Mouse (Mus musculus) intestine, postnatal 0 days (tissue): ENCODE measurements around the gene Lamc1. TPM values are rescaled to one million over a fixed set of nuclear protein-coding genes. Genes with fewer than 3 reads are reported as not detected.

Source experiments
- ATAC-seq: fragments of 200-750 bp; cut with Nextera tagmentation; 2 replicates; pipeline ENCODE4 v1.8.0; 2017; ENCODE audit warnings: mild to moderate bottlenecking, moderate TSS enrichment, moderate library complexity
- H3K27ac ChIP-seq: fragments of 300-500 bp; sonication (generic); 2 replicates; pipeline ENCODE4 v1.5.1; 2014; ENCODE audit warnings: mild to moderate bottlenecking, low read depth, low read length, moderate library complexity
- H3K27me3 ChIP-seq: fragments of 300-500 bp; sonication (generic); replicated peaks from 2 replicates; pipeline ENCODE4 v1.6.1; 2014; ENCODE audit warnings: low read length, mixed read lengths; ENCODE audit not compliant: control insufficient read depth, insufficient read depth
- H3K36me3 ChIP-seq: fragments of 300-500 bp; sonication (generic); 2 replicates; pipeline ENCODE4 v1.6.1; 2014; ENCODE audit warnings: mild to moderate bottlenecking, moderate library complexity; ENCODE audit not compliant: control insufficient read depth, insufficient read depth
- H3K4me1 ChIP-seq: fragments of 300-500 bp; sonication (generic); replicated peaks from 2 replicates; pipeline ENCODE4 v1.6.1; 2014; ENCODE audit warnings: antibody characterized with exemption, low read length, mixed read lengths; ENCODE audit not compliant: control insufficient read depth, insufficient read depth
- H3K4me2 ChIP-seq: fragments of 300-500 bp; sonication (generic); replicated peaks from 2 replicates; pipeline ENCODE4 v1.6.1; 2014; ENCODE audit warnings: low read depth, mild to moderate bottlenecking, moderate library complexity
- H3K4me3 ChIP-seq: fragments of 300-500 bp; sonication (generic); 2 replicates; pipeline ENCODE4 v1.5.1; 2014; ENCODE audit warnings: low read depth, low read length
- H3K9ac ChIP-seq: fragments of 300-500 bp; sonication (generic); 2 replicates; pipeline ENCODE4 v1.6.1; 2014; ENCODE audit warnings: mild to moderate bottlenecking, low read depth, low read length
- H3K9me3 ChIP-seq: fragments of 300-500 bp; sonication (generic); 2 replicates; pipeline ENCODE4 v1.6.1; 2016; ENCODE audit warnings: mixed run types; ENCODE audit not compliant: control insufficient read depth
- CTCF ChIP-seq: sonication (generic); IDR thresholded peaks from 2 replicates; pipeline ENCODE4 v1.5.1; 2016; ENCODE audit warnings: low read depth, mild to moderate bottlenecking, control low read depth, antibody characterized with exemption, moderate library complexity
- WGBS: fragments of 180-500 bp; shearing (Covaris S2); extraction: QIAGEN DNeasy Blood & Tissue Kit; methylation state at CpG from one replicate; pipeline ENCODE4 v1.1.7; 2014; 5-methylcytosine and 5-hydroxymethylcytosine counted together
- polyA plus RNA-seq: library from polyadenylated mRNA; unstranded; fragments of >200 nt; fragmentation: Nextera tagmentation; extraction: Ambion mirVana; gene quantifications from 2 replicates; pipeline ENCODE4 v1.2.1, GENCODE M21; 2015

Lamc1 gene
- polyA plus RNA-seq, 1 experiment from 2014 or later, result 39.2 TPM

- no peak for ATAC-seq
- H3K9me3 ChIP-seq, result no peaks in the 10 kb centered on the region
- TF ChIP-seq CTCF, result no peak
- H3K4me1 ChIP-seq, result no peaks in the 10 kb centered on the region
- no peak overlapping the region for H3K4me2 ChIP-seq
- H3K27ac ChIP-seq, result no peak overlapping the region
- 89% methylated on average over 8 of the region's 8 CpGs for WGBS
- H3K27me3 ChIP-seq, result no peaks in the 10 kb centered on the region
- H3K9ac ChIP-seq, result no peak overlapping the region
- H3K36me3 ChIP-seq, result no peaks in the 10 kb centered on the region
- no peak overlapping the region for H3K4me3 ChIP-seq
These were observed 47.4 kb downstream of the Lamc1 start for GRCm38 (mm10) chr1:153285188-153285587.

GRCm38 (mm10) chr1:153282342-153282975 lies 50.1 kb downstream of the Lamc1 start:
- no peak for ATAC-seq
- WGBS, result 70% methylated on average over 5 of the region's 5 CpGs

GRCm38 (mm10) chr1:153281483-153281882 lies 51.1 kb downstream of the Lamc1 start:
- H3K27me3 ChIP-seq, result no peaks in the 10 kb centered on the region
- no peak overlapping the region for H3K4me3 ChIP-seq
- ATAC-seq, result no peak
- H3K27ac ChIP-seq, result no peak overlapping the region
- 84% methylated on average over 4 of the region's 4 CpGs for WGBS
- H3K4me2 ChIP-seq, result no peak overlapping the region
- H3K36me3 ChIP-seq, result no peaks in the 10 kb centered on the region
- no peaks in the 10 kb centered on the region for H3K4me1 ChIP-seq
- no peaks in the 10 kb centered on the region for H3K9me3 ChIP-seq
- no peak for TF ChIP-seq CTCF
- no peak overlapping the region for H3K9ac ChIP-seq

More at GRCm38 (mm10) chr1:153282342-153282975, 50.1 kb downstream of the Lamc1 start:
- Histone ChIP-seq H3K27me3 (no peaks in the 10 kb centered on the region), H3K27ac (no peak overlapping the region), H3K4me2 (no peak overlapping the region), H3K36me3 (no peaks in the 10 kb centered on the region), H3K9ac (no peak overlapping the region), H3K4me3 (no peak overlapping the region), H3K9me3 (no peaks in the 10 kb centered on the region), H3K4me1 (no peaks in the 10 kb centered on the region)
- TF ChIP-seq CTCF, result no peak

- no peaks in the 10 kb centered on the region for H3K36me3 ChIP-seq
- H3K4me1 ChIP-seq, result no peaks in the 10 kb centered on the region
These were observed 52.2 kb downstream of the Lamc1 start for GRCm38 (mm10) chr1:153280411-153280810.

GRCm38 (mm10) chr1:153278028-153278613 lies 54.5 kb downstream of the Lamc1 start:
- no peak for TF ChIP-seq CTCF
- Histone ChIP-seq H3K36me3 (no peaks in the 10 kb centered on the region), H3K9me3 (no peaks in the 10 kb centered on the region), H3K9ac (no peak overlapping the region), H3K4me1 (no peaks in the 10 kb centered on the region), H3K27ac (no peak overlapping the region), H3K4me3 (no peak overlapping the region), H3K4me2 (no peak overlapping the region), H3K27me3 (no peaks in the 10 kb centered on the region)
- no peak for ATAC-seq
- 44% methylated on average over 9 of the region's 9 CpGs for WGBS

More at GRCm38 (mm10) chr1:153280411-153280810, 52.2 kb downstream of the Lamc1 start:
- no peak for ATAC-seq
- 54% methylated on average over 5 of the region's 5 CpGs for WGBS
- no peak overlapping the region for H3K4me2 ChIP-seq
- H3K4me3 ChIP-seq, result no peak overlapping the region
- H3K9ac ChIP-seq, result no peak overlapping the region
- H3K27ac ChIP-seq, result no peak overlapping the region
- no peak for TF ChIP-seq CTCF
- H3K27me3 ChIP-seq, result no peaks in the 10 kb centered on the region
- H3K9me3 ChIP-seq, result no peaks in the 10 kb centered on the region

GRCm38 (mm10) chr1:153275466-153275865 lies 57.1 kb downstream of the Lamc1 start:
- Histone ChIP-seq H3K27ac (no peak overlapping the region), H3K4me3 (no peak overlapping the region), H3K27me3 (no peaks in the 10 kb centered on the region), H3K4me2 (no peak overlapping the region), H3K4me1 (no peaks in the 10 kb centered on the region), H3K9me3 (no peaks in the 10 kb centered on the region), H3K36me3 (no peaks in the 10 kb centered on the region), H3K9ac (no peak overlapping the region)
- 70% methylated on average over 5 of the region's 5 CpGs for WGBS
- ATAC-seq, result no peak
- no peak for TF ChIP-seq CTCF
